Mouse (Mus musculus) heart, embryonic 16.5 days (tissue): ENCODE data around the gene Cacna1i. TPM values are rescaled to one million over a fixed set of nuclear protein-coding genes. Genes with fewer than 3 reads are reported as not detected.
A peak's percentile ranks its signal among the peaks of the same experiment; 100 is the strongest.

ENCODE experiments used
- ATAC-seq: fragments of 200-750 bp; cut with Nextera tagmentation; replicated peaks from 2 replicates; pipeline ENCODE4 v1.8.0; 2017; ENCODE audit warnings: moderate number of reproducible peaks; ENCODE audit not compliant: insufficient read depth, low FRiP score; ENCODE audit errors: extremely low read depth
- H3K27ac ChIP-seq: fragments of 300-500 bp; sonication (generic); 2 replicates; pipeline ENCODE4 v1.5.1; 2014; ENCODE audit warnings: mild to moderate bottlenecking, low read length, control low read depth, moderate library complexity
- H3K27me3 ChIP-seq: fragments of 300-500 bp; sonication (generic); 2 replicates; pipeline ENCODE4 v1.6.1; 2014; ENCODE audit warnings: low read length, mixed read lengths; ENCODE audit not compliant: control insufficient read depth, insufficient read depth
- H3K36me3 ChIP-seq: fragments of 300-500 bp; sonication (generic); 2 replicates; pipeline ENCODE4 v1.6.1; 2014; ENCODE audit not compliant: control insufficient read depth, insufficient read depth
- H3K4me1 ChIP-seq: fragments of 300-500 bp; sonication (generic); 2 replicates; pipeline ENCODE4 v1.6.1; 2014; ENCODE audit warnings: low read length, mixed read lengths; ENCODE audit not compliant: control insufficient read depth, insufficient read depth
- H3K4me2 ChIP-seq: fragments of 300-500 bp; sonication (generic); 2 replicates; pipeline ENCODE4 v1.6.1; 2014; ENCODE audit warnings: low read depth, mild to moderate bottlenecking, control low read depth, low read length
- H3K4me3 ChIP-seq: fragments of 300-500 bp; sonication (generic); 2 replicates; pipeline ENCODE4 v1.5.1; 2014; ENCODE audit warnings: mild to moderate bottlenecking, control low read depth, low read length
- H3K9ac ChIP-seq: fragments of 300-500 bp; sonication (generic); 2 replicates; pipeline ENCODE4 v1.6.1; 2014; ENCODE audit warnings: low read length, control low read depth
- H3K9me3 ChIP-seq: fragments of 300-500 bp; sonication (generic); replicated peaks from 2 replicates; pipeline ENCODE4 v1.6.1; 2016; ENCODE audit warnings: low read length; ENCODE audit not compliant: control insufficient read depth
- WGBS: fragments of 180-500 bp; shearing (Covaris S2); extraction: QIAGEN DNeasy Blood & Tissue Kit; methylation state at CpG from one replicate; pipeline ENCODE4 v1.1.7; 2014; 5-methylcytosine and 5-hydroxymethylcytosine counted together
- polyA plus RNA-seq: library from polyadenylated mRNA; unstranded; fragments of >200 nt; fragmentation: Nextera tagmentation; extraction: Ambion mirVana; gene quantifications from 2 replicates; pipeline ENCODE4 v1.2.1, GENCODE M21; 2015

Cacna1i gene
- 0.02 TPM in 1 of 2 replicates, not detected in the other for polyA plus RNA-seq

GRCm38 (mm10) chr15:80286851-80287415, at the start of gene Cacna1i:
Gene Cacna1i (plus strand): TSS chr15:80287238.
- Histone ChIP-seq H3K9me3 (no peaks in the 10 kb centered on the region), H3K4me2 (peak within 1 kb of the TSS; percentile 71), H3K27me3 (peaks cover 66% of the 10 kb centered on the region), H3K27ac (no peak within 1 kb of the TSS), H3K4me3 (peak within 1 kb of the TSS; percentile 51), H3K36me3 (no peaks in the 10 kb centered on the region), H3K4me1 (peaks cover 9% of the 10 kb centered on the region; the same call in 1 of the 2 replicates), H3K9ac (0 out of 2 replicates have a peak within 1 kb of the TSS, but pooled peaks have one; percentile 34)
- no peak for ATAC-seq
- WGBS = 1% methylated on average over 50 of the region's 50 CpGs

- Histone ChIP-seq H3K27ac (no peak overlapping the region), H3K36me3 (peaks cover 56% of the 10 kb centered on the region), H3K4me1 (peaks cover 28% of the 10 kb centered on the region), H3K9ac (no peak overlapping the region), H3K4me2 (no peak overlapping the region), H3K9me3 (no peaks in the 10 kb centered on the region), H3K4me3 (no peak overlapping the region), H3K27me3 (no peaks in the 10 kb centered on the region)
- no peak for ATAC-seq
- 92% methylated on average over 12 of the region's 12 CpGs for WGBS
Observed at GRCm38 (mm10) chr15:80248135-80248534, 38.9 kb upstream of the Cacna1i start.

DNA sequence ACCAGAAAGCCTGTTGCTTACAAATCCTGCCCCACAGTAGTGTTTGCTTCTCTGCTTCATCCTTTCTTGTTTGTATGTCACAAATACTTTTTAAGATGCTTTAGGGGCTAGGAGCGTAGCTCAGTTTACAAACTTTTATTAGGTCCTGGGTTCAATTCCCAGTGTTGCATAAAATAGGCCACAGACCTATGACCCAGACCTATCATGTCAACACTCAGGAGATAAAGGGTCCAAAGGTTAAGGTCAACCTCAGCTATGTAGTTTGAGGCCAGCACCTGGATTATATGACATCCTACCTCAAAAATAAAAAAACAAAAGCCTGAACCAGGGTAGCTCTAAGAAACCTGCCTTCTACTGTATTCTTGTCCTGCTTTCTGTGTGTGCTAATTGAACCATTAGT, 38.4 kb upstream of the Cacna1i start:
- 100% methylated on average over 1 of the region's 1 CpGs for WGBS

GRCm38 (mm10) chr15:80249672-80250071, 37.4 kb upstream of the Cacna1i start:
- Histone ChIP-seq H3K36me3 (peaks cover 51% of the 10 kb centered on the region), H3K4me1 (peaks cover 37% of the 10 kb centered on the region), H3K4me3 (no peak overlapping the region), H3K4me2 (no peak overlapping the region), H3K27me3 (no peaks in the 10 kb centered on the region), H3K9me3 (no peaks in the 10 kb centered on the region), H3K27ac (peak overlapping the region; percentile 69), H3K9ac (peak overlapping the region; percentile 22; the same call in 1 of the 2 replicates)
- no peak for ATAC-seq
- 89% methylated on average over 10 of the region's 10 CpGs for WGBS

More for the DNA sequence above, 38.4 kb upstream of the Cacna1i start:
- no peaks in the 10 kb centered on the region for H3K27me3 ChIP-seq
- H3K4me3 ChIP-seq = no peak overlapping the region
- ATAC-seq = no peak
- H3K4me1 ChIP-seq = peaks cover 29% of the 10 kb centered on the region
- no peaks in the 10 kb centered on the region for H3K9me3 ChIP-seq
- H3K36me3 ChIP-seq = peaks cover 53% of the 10 kb centered on the region
- H3K9ac ChIP-seq = no peak overlapping the region
- H3K27ac ChIP-seq = no peak overlapping the region
- no peak overlapping the region for H3K4me2 ChIP-seq

DNA sequence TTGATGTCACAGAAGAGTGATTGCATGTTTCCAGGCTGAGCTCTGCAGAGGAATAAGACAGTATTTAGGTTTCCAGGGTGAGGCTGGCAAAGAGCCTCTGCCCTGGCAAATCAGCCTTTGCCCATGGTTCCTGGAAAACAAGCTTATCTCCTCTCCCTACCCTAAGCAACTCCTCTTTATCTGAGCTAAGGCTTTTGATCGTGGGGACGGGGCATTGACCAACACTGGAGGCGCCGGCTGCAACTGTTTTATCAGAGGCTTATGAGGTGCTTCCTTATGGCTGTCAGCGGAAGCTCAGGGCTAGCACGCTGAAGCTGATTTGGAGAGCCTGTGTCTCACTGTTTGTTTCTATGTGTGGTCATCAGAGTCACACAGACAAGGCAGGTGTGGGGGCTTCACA, 36.5 kb upstream of the Cacna1i start:
- Histone ChIP-seq H3K4me2 (no peak overlapping the region), H3K9ac (peak overlapping the region; percentile 38; the same call in 1 of the 2 replicates)

DNA sequence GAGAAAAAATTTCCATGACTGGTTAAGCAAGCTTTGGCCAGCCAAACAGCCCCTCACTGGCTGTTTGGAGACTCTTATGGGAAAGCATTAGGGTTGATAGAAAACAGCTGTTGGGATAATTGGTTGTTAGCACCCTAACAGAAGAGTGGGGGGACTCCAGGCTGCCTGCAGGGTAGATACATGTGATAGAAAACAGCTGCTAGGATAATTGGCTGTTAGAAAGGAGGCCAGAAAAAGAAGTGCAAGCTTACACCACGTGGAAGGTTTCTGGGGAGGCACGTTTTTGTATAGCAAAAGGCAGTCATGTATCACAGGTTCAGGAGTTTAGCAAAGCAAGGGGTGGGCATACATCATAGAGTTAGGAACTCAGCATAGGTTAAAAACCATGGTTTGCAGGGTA, 33.5 kb upstream of the Cacna1i start:
- peaks cover 42% of the 10 kb centered on the region for H3K36me3 ChIP-seq
- H3K27me3 ChIP-seq = no peaks in the 10 kb centered on the region
- H3K27ac ChIP-seq = peak overlapping the region; percentile 99
- no peaks in the 10 kb centered on the region for H3K9me3 ChIP-seq
- H3K9ac ChIP-seq = no peak overlapping the region
- no peak for ATAC-seq
- H3K4me1 ChIP-seq = peaks cover 53% of the 10 kb centered on the region
- 40% methylated on average over 2 of the region's 2 CpGs for WGBS
- no peak overlapping the region for H3K4me3 ChIP-seq
- no peak overlapping the region; the same call in 1 of the 2 replicates for H3K4me2 ChIP-seq

More for the DNA sequence above, 36.5 kb upstream of the Cacna1i start:
- Histone ChIP-seq H3K27me3 (no peaks in the 10 kb centered on the region), H3K27ac (peak overlapping the region; percentile 69), H3K4me1 (peaks cover 37% of the 10 kb centered on the region), H3K9me3 (no peaks in the 10 kb centered on the region), H3K4me3 (no peak overlapping the region), H3K36me3 (peaks cover 48% of the 10 kb centered on the region)
- 35% methylated on average over 6 of the region's 6 CpGs for WGBS
- no peak for ATAC-seq

GRCm38 (mm10) chr15:80254207-80254606, 32.8 kb upstream of the Cacna1i start:
- WGBS = 32% methylated on average over 6 of the region's 6 CpGs

GRCm38 (mm10) chr15:80254847-80255645, 32.0 kb upstream of the Cacna1i start, which contains the start of gene Atf4:
Gene Atf4 (plus strand): TSS chr15:80255184.
- peaks cover 48% of the 10 kb centered on the region for H3K4me1 ChIP-seq
- no peaks in the 10 kb centered on the region for H3K9me3 ChIP-seq
- H3K9ac ChIP-seq = peak within 1 kb of the TSS; percentile 99
- peak within 1 kb of the TSS; percentile 95 for H3K4me2 ChIP-seq
- peaks cover 32% of the 10 kb centered on the region for H3K36me3 ChIP-seq
- WGBS = under 1% methylated on average over 62 of the region's 62 CpGs
- peak within 1 kb of the TSS; percentile 99 for H3K27ac ChIP-seq
- ATAC-seq = peak; percentile 93
- H3K4me3 ChIP-seq = peak within 1 kb of the TSS; percentile 97
- H3K27me3 ChIP-seq = no peaks in the 10 kb centered on the region

More at GRCm38 (mm10) chr15:80254207-80254606, 32.8 kb upstream of the Cacna1i start:
- Histone ChIP-seq H3K27me3 (no peaks in the 10 kb centered on the region), H3K27ac (peak overlapping the region; percentile 99), H3K4me3 (peak overlapping the region; percentile 97), H3K36me3 (peaks cover 36% of the 10 kb centered on the region), H3K9ac (peak overlapping the region; percentile 73), H3K4me2 (peak overlapping the region; percentile 63), H3K9me3 (no peaks in the 10 kb centered on the region), H3K4me1 (peaks cover 53% of the 10 kb centered on the region)
- no peak for ATAC-seq
